Mouse (Mus musculus) neutrophil, adult 65 days (primary cell): ENCODE results near the gene Trim23. TPM values are rescaled to one million over a fixed set of nuclear protein-coding genes. Genes with fewer than 3 reads are reported as not detected.

Experiments used
- total RNA-seq: library from RNA; stranded (reverse); gene quantifications from 2 replicates; pipeline ENCODE4 v1.2.4, GENCODE M21; 2023

The Trim23 gene
- total RNA-seq: 5.2 and 5.8 TPM in 2 replicates

GRCm38 (mm10) chr13:104178650-104179121, at the start of gene Trim23:
Gene Trim23 (plus strand): TSS chr13:104178797.

GRCm38 (mm10) chr13:104177796-104178649, 574 bp upstream of the Trim23 start, which contains the start of gene Trappc13:
Gene Trappc13 (minus strand): TSS chr13:104178469.

GRCm38 (mm10) chr13:104228384-104229066, 49.9 kb downstream of the Trim23 start, which contains the start of the genes Cenpk and Ppwd1:
Gene Cenpk (plus strand): TSS chr13:104228611.
Gene Ppwd1 (minus strand): TSS chr13:104228843.

Other genes with a start within 250 kb of the Trim23 start
- 12.4 and 14.1 TPM in 2 replicates for gene Nln, start 69.2 kb upstream of the Trim23 start, total RNA-seq
- gene Sgtb, start 69.1 kb upstream of the Trim23 start, total RNA-seq: not detected in 2 replicates
- 15.0 and 16.1 TPM in 2 replicates for gene Trappc13, start 328 bp upstream of the Trim23 start, total RNA-seq
- 11.1 and 13.4 TPM in 2 replicates for gene Cenpk, start 49.8 kb downstream of the Trim23 start, total RNA-seq
- gene Ppwd1, start 50.0 kb downstream of the Trim23 start, total RNA-seq: 21.3 and 22.6 TPM in 2 replicates
- 1.3 and 1.9 TPM in 2 replicates for gene Adamts6, start 109.0 kb downstream of the Trim23 start, total RNA-seq